In the genomic region with DNA sequence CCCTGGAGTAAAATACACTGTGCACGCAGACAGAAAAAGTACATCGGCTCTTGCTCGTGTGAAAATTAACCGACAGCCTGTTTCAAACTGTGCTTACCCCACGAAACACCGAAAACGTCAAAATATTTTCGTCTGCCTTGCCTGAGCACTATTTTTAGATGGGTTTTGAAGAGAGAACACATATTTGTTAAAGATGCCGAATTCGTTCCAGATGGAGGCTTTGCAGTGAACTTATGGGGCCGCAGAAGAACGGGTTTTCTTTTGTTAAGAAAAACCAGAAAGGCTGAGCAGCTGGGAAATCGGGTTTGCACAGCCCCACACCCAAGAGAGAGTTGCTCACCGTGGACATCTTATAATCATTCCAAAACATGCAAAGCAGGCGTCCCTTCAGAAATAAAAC, we compare ENCODE assay signal across 8 mouse cellular contexts.
DNase-seq lines count a peak whose midpoint lies in the region; ATAC-seq and TF ChIP-seq lines count a peak whose summit lies in the region.

No protein-coding gene starts in this region.

- WGBS in spleen, adult 2 months: 83% methylated on average over 15 of the region's 15 CpGs
- 69% methylated on average over 15 of the region's 15 CpGs for WGBS in kidney, adult 2 months

- H3K27ac ChIP-seq in spleen, adult 2 months (ENCODE audit: insufficient read depth, low read length): peak overlapping the region; percentile 15; the same call in 1 of the 2 replicates
- no peak overlapping the region for H3K27ac ChIP-seq in layer of hippocampus, adult 2 months
- H3K27ac ChIP-seq in kidney, adult 2 months (ENCODE audit: insufficient read depth, low read depth, low read length): no peak overlapping the region

- H3K36me3 ChIP-seq in spleen, adult 2 months (ENCODE audit: control insufficient read depth, insufficient read depth, low read length): no peaks in the 10 kb centered on the region
- H3K36me3 ChIP-seq in kidney, adult 2 months (ENCODE audit: control insufficient read depth, insufficient read depth, low read length): no peaks in the 10 kb centered on the region

- TF ChIP-seq POLR2A in spleen, adult 2 months (IDR thresholded peaks at IDR 0.05; ENCODE audit: low read depth, low read length): no peak
- TF ChIP-seq POLR2A in kidney, adult 2 months (IDR thresholded peaks at IDR 0.05; ENCODE audit: low read depth, low read length): no peak

- intact Hi-C loops in heart, postnatal 25 days (cut with DNase I): loop anchor here (5.0 kb wide), 1 partner anchor 60 kb away; no protein-coding TSS in a partner anchor

- peak; percentile 87 for DNase-seq in heart, adult 11 months
- DNase-seq in heart, postnatal 25 days (ENCODE audit: low spot score): no peak
- no peak for DNase-seq in spleen, adult 2 months (ENCODE audit: low read depth in 1 of 2, low spot score in 2 of 2)
- DNase-seq in spleen, postnatal 36 days (ENCODE audit: low spot score in 2 of 2): no peak
- DNase-seq in layer of hippocampus, adult 2 months (ENCODE audit: low spot score in 2 of 2): peak; percentile 27 to 58
- peak; percentile 66 for DNase-seq in telencephalon, adult 2 months (ENCODE audit: low read depth, low spot score)
- DNase-seq in kidney, adult 2 months: no peak

- TF ChIP-seq CTCF in spleen, adult 2 months (IDR thresholded peaks at IDR 0.05; ENCODE audit: extremely low read depth, insufficient read depth, insufficient read length, insufficient replicate concordance): no peak
- no peak for TF ChIP-seq CTCF in layer of hippocampus, adult 2 months (conservative IDR thresholded peaks at IDR 0.05)
- TF ChIP-seq CTCF in kidney, adult 2 months (conservative IDR thresholded peaks at IDR 0.05; ENCODE audit: insufficient read depth, insufficient read length, low read depth, low read length): no peak

- no peaks in the 10 kb centered on the region for H3K4me1 ChIP-seq in spleen, adult 2 months (ENCODE audit: control insufficient read depth, insufficient read depth, insufficient read length)
- H3K4me1 ChIP-seq in kidney, adult 2 months (ENCODE audit: control insufficient read depth, insufficient read depth, low read length): no peaks in the 10 kb centered on the region

- H3K27me3 ChIP-seq in spleen, adult 2 months (ENCODE audit: control insufficient read depth, insufficient read depth, low read length): no peaks in the 10 kb centered on the region
- H3K27me3 ChIP-seq in kidney, adult 2 months (replicated peaks; ENCODE audit: control insufficient read depth, insufficient read depth, low read length): no peaks in the 10 kb centered on the region

- no peak for ATAC-seq in activated CD4-positive, CD25-positive, alpha-beta regulatory T cell, adult 4 months

- no peak overlapping the region for H3K4me3 ChIP-seq in spleen, adult 2 months (ENCODE audit: extremely low read depth, insufficient read depth, insufficient read length)
- H3K4me3 ChIP-seq in layer of hippocampus, adult 2 months: no peak overlapping the region
- no peak overlapping the region for H3K4me3 ChIP-seq in kidney, adult 2 months (ENCODE audit: insufficient read depth, low read depth, low read length)

Comparison
In these comparisons a context has a peak if more than half of its experiments do, and no peak if none do; other contexts are left out.
1. DNase-seq: peak in heart, adult 11 months (single experiment), layer of hippocampus, adult 2 months (2 of 2) and telencephalon, adult 2 months (single experiment); none in heart, postnatal 25 days (single experiment), spleen, adult 2 months (0 of 2), spleen, postnatal 36 days (0 of 2) and kidney, adult 2 months (single experiment).